Mouse (Mus musculus) hindbrain, embryonic 13.5 days (tissue): ENCODE measurements at regions not wholly inside any gene's neighbourhood (a gene's known extent, or its start where the extent isn't known, plus 50 kb on each side); places are given as distances from the start of the nearest gene placed in this dataset.

ENCODE experiments used
- ATAC-seq: fragments of 200-750 bp; cut with Nextera tagmentation; 2 replicates; pipeline ENCODE4 v1.8.0; 2017; ENCODE audit warnings: moderate TSS enrichment; ENCODE audit not compliant: low FRiP score
- H3K27ac ChIP-seq: fragments of 300-500 bp; sonication (generic); 2 replicates; pipeline ENCODE4 v1.5.1; 2015; ENCODE audit warnings: inconsistent platforms, mild to moderate bottlenecking, moderate library complexity
- H3K27me3 ChIP-seq: fragments of 300-500 bp; sonication (generic); 2 replicates; pipeline ENCODE4 v1.6.1; 2015; ENCODE audit warnings: mild to moderate bottlenecking, inconsistent platforms
- H3K36me3 ChIP-seq: fragments of 300-500 bp; sonication (generic); 2 replicates; pipeline ENCODE4 v1.6.1; 2015; ENCODE audit warnings: mild to moderate bottlenecking, inconsistent platforms
- H3K4me1 ChIP-seq: fragments of 300-500 bp; sonication (generic); replicated peaks from 2 replicates; pipeline ENCODE4 v1.6.1; 2015; ENCODE audit warnings: inconsistent platforms
- H3K4me2 ChIP-seq: fragments of 300-500 bp; sonication (generic); 2 replicates; pipeline ENCODE4 v1.6.1; 2015; ENCODE audit warnings: inconsistent platforms, mild to moderate bottlenecking, moderate library complexity
- H3K4me3 ChIP-seq: fragments of 300-500 bp; sonication (generic); 2 replicates; pipeline ENCODE4 v1.5.1; 2015; ENCODE audit warnings: mild to moderate bottlenecking, inconsistent platforms
- H3K9ac ChIP-seq: fragments of 300-500 bp; sonication (generic); 2 replicates; pipeline ENCODE4 v1.6.1; 2015; ENCODE audit warnings: mild to moderate bottlenecking, inconsistent platforms
- H3K9me3 ChIP-seq: fragments of 300-500 bp; sonication (generic); 2 replicates; pipeline ENCODE4 v1.6.1; 2016; ENCODE audit warnings: inconsistent platforms
- WGBS: fragments of 180-500 bp; shearing (Covaris S2); methylation state at CpG from one replicate; pipeline ENCODE4 v1.1.7; 2015; 5-methylcytosine and 5-hydroxymethylcytosine counted together

GRCm38 (mm10) chr12:70732591-70732990, 92.7 kb upstream of the Frmd6 start:
- H3K4me2 ChIP-seq: no peak overlapping the region
- no peak overlapping the region for H3K4me3 ChIP-seq
- no peak for ATAC-seq
- no peak overlapping the region for H3K9ac ChIP-seq
- 93% methylated on average over 3 of the region's 3 CpGs for WGBS
- H3K27me3 ChIP-seq: no peaks in the 10 kb centered on the region
- no peaks in the 10 kb centered on the region for H3K4me1 ChIP-seq
- no peak overlapping the region for H3K27ac ChIP-seq
- no peaks in the 10 kb centered on the region for H3K9me3 ChIP-seq
- H3K36me3 ChIP-seq: no peaks in the 10 kb centered on the region

DNA sequence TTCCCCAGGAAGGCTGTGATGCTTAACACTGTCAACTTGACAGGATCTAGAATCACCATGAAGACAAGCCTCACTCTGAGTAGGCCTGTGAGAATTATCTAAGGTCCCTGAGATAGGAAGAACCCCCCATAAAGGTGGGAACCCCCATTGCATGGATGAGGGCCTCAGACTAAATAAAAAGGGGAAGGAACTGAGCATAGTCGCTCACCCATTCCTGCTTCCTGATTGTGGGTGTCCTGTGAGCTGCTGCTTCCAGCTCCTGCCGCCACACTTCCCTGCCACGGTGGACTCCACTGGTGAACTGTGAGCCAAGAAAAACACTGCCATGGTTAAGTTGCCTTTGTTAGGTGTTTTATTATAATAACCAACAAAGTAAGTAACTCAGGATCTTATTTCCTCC, 86.8 kb upstream of the Frmd6 start:
- no peaks in the 10 kb centered on the region for H3K36me3 ChIP-seq
- no peak overlapping the region for H3K9ac ChIP-seq
- ATAC-seq: no peak

GRCm38 (mm10) chr12:70739316-70739715, 86.0 kb upstream of the Frmd6 start:
- H3K4me1 ChIP-seq: no peaks in the 10 kb centered on the region
- 94% methylated on average over 6 of the region's 6 CpGs for WGBS

More for the DNA sequence above, 86.8 kb upstream of the Frmd6 start:
- Histone ChIP-seq H3K9me3 (no peaks in the 10 kb centered on the region), H3K27me3 (no peaks in the 10 kb centered on the region), H3K4me1 (no peaks in the 10 kb centered on the region), H3K27ac (no peak overlapping the region), H3K4me2 (no peak overlapping the region), H3K4me3 (no peak overlapping the region)
- 78% methylated on average over 3 of the region's 3 CpGs for WGBS

GRCm38 (mm10) chr12:70739766-70740165, 85.5 kb upstream of the Frmd6 start:
- Histone ChIP-seq H3K27ac (no peak overlapping the region), H3K4me3 (no peak overlapping the region), H3K9ac (no peak overlapping the region), H3K4me2 (no peak overlapping the region), H3K27me3 (no peaks in the 10 kb centered on the region), H3K9me3 (no peaks in the 10 kb centered on the region), H3K4me1 (no peaks in the 10 kb centered on the region), H3K36me3 (no peaks in the 10 kb centered on the region)
- 87% methylated on average over 7 of the region's 7 CpGs for WGBS
- no peak for ATAC-seq

More at GRCm38 (mm10) chr12:70739316-70739715, 86.0 kb upstream of the Frmd6 start:
- no peak overlapping the region for H3K4me3 ChIP-seq
- H3K36me3 ChIP-seq: no peaks in the 10 kb centered on the region
- H3K9ac ChIP-seq: no peak overlapping the region
- no peak for ATAC-seq
- H3K4me2 ChIP-seq: no peak overlapping the region
- H3K27ac ChIP-seq: no peak overlapping the region
- H3K27me3 ChIP-seq: no peaks in the 10 kb centered on the region
- no peaks in the 10 kb centered on the region for H3K9me3 ChIP-seq

- Histone ChIP-seq H3K27ac (no peak overlapping the region), H3K4me2 (no peak overlapping the region), H3K9me3 (no peaks in the 10 kb centered on the region), H3K4me3 (no peak overlapping the region), H3K36me3 (no peaks in the 10 kb centered on the region), H3K27me3 (no peaks in the 10 kb centered on the region), H3K4me1 (no peaks in the 10 kb centered on the region), H3K9ac (no peak overlapping the region)
- 85% methylated on average over 3 of the region's 3 CpGs for WGBS
- no peak for ATAC-seq
Measured at GRCm38 (mm10) chr12:70742836-70743235, 82.5 kb upstream of the Frmd6 start.

DNA sequence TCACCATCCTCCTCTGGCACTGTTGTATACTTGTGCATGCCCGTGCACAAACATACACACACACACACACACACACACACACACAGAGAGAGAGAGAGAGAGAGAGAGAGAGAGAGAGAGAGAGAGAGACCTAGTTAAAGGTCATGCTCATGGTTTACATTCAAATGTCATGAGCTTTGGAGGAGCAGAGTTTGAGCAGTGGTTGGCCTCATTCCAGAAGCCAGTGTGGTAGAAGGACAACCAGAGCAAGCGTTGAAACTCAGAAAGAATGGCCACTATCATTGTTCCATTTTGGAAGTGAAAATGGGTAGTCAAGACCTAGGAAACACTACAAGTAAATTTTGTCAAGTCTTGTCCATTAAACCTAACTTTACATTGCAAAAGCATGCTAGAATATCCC, 79.6 kb upstream of the Frmd6 start:
- no peak overlapping the region for H3K4me2 ChIP-seq
- H3K9me3 ChIP-seq: no peaks in the 10 kb centered on the region
- H3K36me3 ChIP-seq: no peaks in the 10 kb centered on the region
- WGBS: 80% methylated on average over 2 of the region's 2 CpGs
- no peaks in the 10 kb centered on the region for H3K27me3 ChIP-seq
- H3K4me1 ChIP-seq: no peaks in the 10 kb centered on the region
- H3K9ac ChIP-seq: no peak overlapping the region
- no peak overlapping the region for H3K4me3 ChIP-seq
- no peak overlapping the region for H3K27ac ChIP-seq
- no peak for ATAC-seq

- Histone ChIP-seq H3K4me2 (no peak overlapping the region), H3K4me1 (peaks cover 10% of the 10 kb centered on the region), H3K36me3 (no peaks in the 10 kb centered on the region), H3K27ac (no peak overlapping the region), H3K27me3 (no peaks in the 10 kb centered on the region), H3K9me3 (no peaks in the 10 kb centered on the region), H3K9ac (no peak overlapping the region), H3K4me3 (no peak overlapping the region)
- 83% methylated on average over 2 of the region's 2 CpGs for WGBS
- ATAC-seq: no peak
Measured at GRCm38 (mm10) chr12:70749651-70750050, 75.7 kb upstream of the Frmd6 start.

GRCm38 (mm10) chr12:70750651-70751578, 74.4 kb upstream of the Frmd6 start:
- no peak overlapping the region for H3K4me2 ChIP-seq
- no peak overlapping the region for H3K27ac ChIP-seq
- H3K36me3 ChIP-seq: no peaks in the 10 kb centered on the region
- no peak for ATAC-seq
- WGBS: 67% methylated on average over 7 of the region's 7 CpGs
- H3K27me3 ChIP-seq: no peaks in the 10 kb centered on the region
- H3K4me3 ChIP-seq: no peak overlapping the region
- peaks cover 10% of the 10 kb centered on the region for H3K4me1 ChIP-seq
- no peak overlapping the region for H3K9ac ChIP-seq
- no peaks in the 10 kb centered on the region for H3K9me3 ChIP-seq

DNA sequence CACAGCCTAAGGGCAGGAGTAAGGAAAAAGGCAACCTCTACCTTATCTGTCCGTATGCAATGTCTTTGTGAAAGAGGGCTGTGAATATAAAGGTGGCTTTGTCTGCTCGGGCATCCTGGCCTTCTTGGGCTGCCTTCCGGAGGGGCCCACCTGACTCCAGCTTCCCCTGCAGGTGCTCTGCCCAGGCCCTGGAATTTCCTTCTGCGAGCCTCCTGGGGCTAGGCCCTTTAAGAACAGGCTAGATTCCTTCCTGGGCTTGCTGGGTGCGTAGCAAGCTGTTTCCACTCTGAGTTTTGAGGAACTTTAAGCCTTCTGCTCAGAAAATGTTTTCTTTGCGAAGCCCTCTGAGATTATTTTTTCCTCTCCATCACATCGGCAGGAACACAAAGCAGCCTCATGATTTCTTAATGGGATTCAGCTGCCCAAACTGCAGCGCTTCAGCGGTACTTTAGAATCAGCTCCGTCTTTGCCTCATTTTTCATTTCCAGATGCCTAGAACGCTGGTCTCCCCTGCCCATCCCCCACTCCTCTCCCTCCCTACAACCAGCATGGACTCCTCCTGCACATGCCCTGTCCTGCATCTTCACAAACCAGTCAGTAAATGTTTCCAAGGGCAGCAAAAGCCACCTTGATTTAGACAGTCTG, 72.9 kb upstream of the Frmd6 start:
- H3K4me1 ChIP-seq: peaks cover 10% of the 10 kb centered on the region
- 0 out of 2 replicates have a peak overlapping the region, but pooled peaks have one; percentile 47 for H3K9ac ChIP-seq
- H3K36me3 ChIP-seq: no peaks in the 10 kb centered on the region
- peak; percentile 72 for ATAC-seq
- H3K4me2 ChIP-seq: peak overlapping the region; percentile 21; the same call in 1 of the 2 replicates
- H3K27me3 ChIP-seq: no peaks in the 10 kb centered on the region
- no peak overlapping the region for H3K4me3 ChIP-seq
- peak overlapping the region; percentile 60 for H3K27ac ChIP-seq
- no peaks in the 10 kb centered on the region for H3K9me3 ChIP-seq
- WGBS: 22% methylated on average over 11 of the region's 11 CpGs

GRCm38 (mm10) chr12:70752911-70753290, 72.4 kb upstream of the Frmd6 start:
- Histone ChIP-seq H3K9ac (no peak overlapping the region), H3K4me1 (peaks cover 10% of the 10 kb centered on the region), H3K27ac (peak overlapping the region; percentile 60), H3K4me3 (no peak overlapping the region), H3K9me3 (no peaks in the 10 kb centered on the region), H3K36me3 (no peaks in the 10 kb centered on the region), H3K27me3 (no peaks in the 10 kb centered on the region), H3K4me2 (no peak overlapping the region)
- ATAC-seq: no peak; the same call in 1 of the 2 replicates
- WGBS: 70% methylated on average over 4 of the region's 4 CpGs

GRCm38 (mm10) chr12:70753458-70753857, 71.9 kb upstream of the Frmd6 start:
- no peaks in the 10 kb centered on the region for H3K36me3 ChIP-seq
- no peak overlapping the region for H3K27ac ChIP-seq
- no peaks in the 10 kb centered on the region for H3K27me3 ChIP-seq
- ATAC-seq: no peak
- no peak overlapping the region for H3K4me2 ChIP-seq
- H3K4me3 ChIP-seq: no peak overlapping the region
- H3K9ac ChIP-seq: no peak overlapping the region
- 89% methylated on average over 3 of the region's 3 CpGs for WGBS
- H3K9me3 ChIP-seq: no peaks in the 10 kb centered on the region
- H3K4me1 ChIP-seq: peaks cover 10% of the 10 kb centered on the region

GRCm38 (mm10) chr12:70758080-70758479, 67.2 kb upstream of the Frmd6 start:
- H3K36me3 ChIP-seq: no peaks in the 10 kb centered on the region
- ATAC-seq: no peak
- no peak overlapping the region for H3K4me3 ChIP-seq
- H3K4me2 ChIP-seq: no peak overlapping the region
- H3K4me1 ChIP-seq: no peaks in the 10 kb centered on the region
- no peak overlapping the region for H3K27ac ChIP-seq
- no peaks in the 10 kb centered on the region for H3K27me3 ChIP-seq
- H3K9me3 ChIP-seq: no peaks in the 10 kb centered on the region
- 91% methylated on average over 6 of the region's 6 CpGs for WGBS
- H3K9ac ChIP-seq: no peak overlapping the region
